Mouse (Mus musculus) midbrain, embryonic 13.5 days (tissue): ENCODE data around the gene Dct. TPM values are rescaled to one million over a fixed set of nuclear protein-coding genes. Genes with fewer than 3 reads are reported as not detected.
A peak's percentile ranks its signal among the peaks of the same experiment; 100 is the strongest.

Experiments used
- ATAC-seq: fragments of 200-750 bp; cut with Nextera tagmentation; 2 replicates; pipeline ENCODE4 v1.8.0; 2017; ENCODE audit warnings: mild to moderate bottlenecking, moderate TSS enrichment, moderate library complexity
- H3K27ac ChIP-seq: fragments of 300-500 bp; sonication (generic); 2 replicates; pipeline ENCODE4 v1.5.1; 2015; ENCODE audit warnings: inconsistent platforms, mild to moderate bottlenecking, moderate library complexity
- H3K27me3 ChIP-seq: fragments of 300-500 bp; sonication (generic); 2 replicates; pipeline ENCODE4 v1.6.1; 2015; ENCODE audit warnings: mild to moderate bottlenecking, inconsistent platforms
- H3K36me3 ChIP-seq: fragments of 300-500 bp; sonication (generic); 2 replicates; pipeline ENCODE4 v1.6.1; 2015; ENCODE audit warnings: mild to moderate bottlenecking, inconsistent platforms
- H3K4me1 ChIP-seq: fragments of 300-500 bp; sonication (generic); replicated peaks from 2 replicates; pipeline ENCODE4 v1.6.1; 2015; ENCODE audit warnings: inconsistent platforms
- H3K4me2 ChIP-seq: fragments of 300-500 bp; sonication (generic); replicated peaks from 2 replicates; pipeline ENCODE4 v1.6.1; 2015; ENCODE audit warnings: moderate library complexity, mild to moderate bottlenecking, inconsistent platforms
- H3K4me3 ChIP-seq: fragments of 300-500 bp; sonication (generic); replicated peaks from 2 replicates; pipeline ENCODE4 v1.5.1; 2015; ENCODE audit warnings: mild to moderate bottlenecking, inconsistent platforms
- H3K9ac ChIP-seq: fragments of 300-500 bp; sonication (generic); replicated peaks from 2 replicates; pipeline ENCODE4 v1.6.1; 2015; ENCODE audit warnings: mild to moderate bottlenecking, inconsistent platforms
- H3K9me3 ChIP-seq: fragments of 300-500 bp; sonication (generic); 2 replicates; pipeline ENCODE4 v1.6.1; 2016; ENCODE audit warnings: mild to moderate bottlenecking, inconsistent platforms
- WGBS: fragments of 180-500 bp; shearing (Covaris S2); methylation state at CpG from one replicate; pipeline ENCODE4 v1.1.7; 2015; 5-methylcytosine and 5-hydroxymethylcytosine counted together
- polyA plus RNA-seq: library from polyadenylated mRNA; unstranded; fragments of >200 nt; fragmentation: Nextera tagmentation; extraction: Ambion mirVana; gene quantifications from 2 replicates; pipeline ENCODE4 v1.2.1, GENCODE M21; 2015

Dct gene
- polyA plus RNA-seq, result 1.2 and 1.4 TPM in 2 replicates

- Histone ChIP-seq H3K4me3 (no peak within 1 kb of the TSS), H3K9ac (no peak within 1 kb of the TSS), H3K27me3 (peaks cover 73% of the 10 kb centered on the region), H3K9me3 (no peaks in the 10 kb centered on the region), H3K27ac (0 out of 2 replicates have a peak within 1 kb of the TSS, but pooled peaks have one; percentile 10), H3K4me1 (peaks cover 20% of the 10 kb centered on the region), H3K36me3 (no peaks in the 10 kb centered on the region), H3K4me2 (peak within 1 kb of the TSS; percentile 13)
- peak; percentile 90 for ATAC-seq
- WGBS, result 16% methylated on average over 12 of the region's 13 CpGs
These were observed at the start of gene Dct for GRCm38 (mm10) chr14:118051975-118052630. TSS of gene Dct (minus strand) at chr14:118052244.

- Histone ChIP-seq H3K4me1 (no peaks in the 10 kb centered on the region), H3K27ac (no peak overlapping the region), H3K4me3 (no peak overlapping the region), H3K27me3 (no peaks in the 10 kb centered on the region), H3K9me3 (no peaks in the 10 kb centered on the region), H3K36me3 (no peaks in the 10 kb centered on the region), H3K9ac (no peak overlapping the region), H3K4me2 (no peak overlapping the region)
- ATAC-seq, result no peak
- WGBS, result 89% methylated on average over 14 of the region's 14 CpGs
These were observed 49.4 kb upstream of the Dct start for GRCm38 (mm10) chr14:118101227-118101990.

GRCm38 (mm10) chr14:118098265-118098664, 46.2 kb upstream of the Dct start:
- Histone ChIP-seq H3K9me3 (no peaks in the 10 kb centered on the region), H3K9ac (no peak overlapping the region), H3K4me2 (no peak overlapping the region), H3K4me1 (no peaks in the 10 kb centered on the region), H3K4me3 (no peak overlapping the region), H3K36me3 (no peaks in the 10 kb centered on the region), H3K27ac (no peak overlapping the region), H3K27me3 (no peaks in the 10 kb centered on the region)
- no peak for ATAC-seq
- 80% methylated on average over 2 of the region's 2 CpGs for WGBS

DNA sequence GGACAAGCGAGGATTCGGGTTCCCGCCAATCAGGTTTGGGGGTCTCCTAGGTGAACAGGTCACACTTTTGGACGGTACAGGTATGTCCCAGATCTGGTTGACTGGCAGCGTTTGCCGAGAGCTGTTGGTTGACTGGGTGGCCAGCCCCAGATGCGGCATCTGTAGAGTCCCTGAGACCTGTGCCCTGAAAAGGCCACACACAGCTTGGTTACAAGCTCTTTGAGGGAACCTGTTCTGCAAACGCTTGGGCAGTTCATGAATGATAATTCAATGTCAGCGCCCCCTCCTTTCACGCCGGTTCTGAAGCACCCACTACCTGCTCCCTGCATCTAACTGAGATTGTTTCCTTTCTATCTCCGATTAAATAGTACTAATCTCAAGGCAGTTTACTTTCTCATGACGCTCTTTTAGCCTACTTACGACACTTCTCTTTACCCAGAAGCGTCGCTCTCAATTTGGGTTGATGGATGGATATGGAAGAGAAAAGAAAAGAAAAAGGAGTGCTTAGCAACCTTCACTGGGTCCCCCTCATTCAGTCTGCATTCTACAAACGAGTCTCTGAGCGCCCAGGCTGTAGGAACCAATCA, 37.9 kb upstream of the Dct start:
- WGBS, result under 1% methylated on average over 18 of the region's 18 CpGs
- no peaks in the 10 kb centered on the region for H3K9me3 ChIP-seq
- H3K4me3 ChIP-seq, result peak overlapping the region; percentile 64
- H3K9ac ChIP-seq, result peak overlapping the region; percentile 57
- H3K27me3 ChIP-seq, result no peaks in the 10 kb centered on the region
- ATAC-seq, result peak; percentile 69
- peaks cover 15% of the 10 kb centered on the region; the same call in 1 of the 2 replicates for H3K4me1 ChIP-seq
- peak overlapping the region; percentile 72 for H3K4me2 ChIP-seq
- no peak overlapping the region for H3K27ac ChIP-seq
- no peaks in the 10 kb centered on the region for H3K36me3 ChIP-seq

GRCm38 (mm10) chr14:118089215-118089805, 37.3 kb upstream of the Dct start:
- 1% methylated on average over 44 of the region's 44 CpGs for WGBS
- H3K9ac ChIP-seq, result peak overlapping the region; percentile 59
- ATAC-seq, result peak; percentile 79
- H3K27me3 ChIP-seq, result no peaks in the 10 kb centered on the region
- H3K4me2 ChIP-seq, result peak overlapping the region; percentile 72
- no peaks in the 10 kb centered on the region for H3K9me3 ChIP-seq
- no peaks in the 10 kb centered on the region for H3K36me3 ChIP-seq
- peaks cover 15% of the 10 kb centered on the region; the same call in 1 of the 2 replicates for H3K4me1 ChIP-seq
- H3K4me3 ChIP-seq, result peak overlapping the region; percentile 64
- no peak overlapping the region; the same call in 1 of the 2 replicates for H3K27ac ChIP-seq

DNA sequence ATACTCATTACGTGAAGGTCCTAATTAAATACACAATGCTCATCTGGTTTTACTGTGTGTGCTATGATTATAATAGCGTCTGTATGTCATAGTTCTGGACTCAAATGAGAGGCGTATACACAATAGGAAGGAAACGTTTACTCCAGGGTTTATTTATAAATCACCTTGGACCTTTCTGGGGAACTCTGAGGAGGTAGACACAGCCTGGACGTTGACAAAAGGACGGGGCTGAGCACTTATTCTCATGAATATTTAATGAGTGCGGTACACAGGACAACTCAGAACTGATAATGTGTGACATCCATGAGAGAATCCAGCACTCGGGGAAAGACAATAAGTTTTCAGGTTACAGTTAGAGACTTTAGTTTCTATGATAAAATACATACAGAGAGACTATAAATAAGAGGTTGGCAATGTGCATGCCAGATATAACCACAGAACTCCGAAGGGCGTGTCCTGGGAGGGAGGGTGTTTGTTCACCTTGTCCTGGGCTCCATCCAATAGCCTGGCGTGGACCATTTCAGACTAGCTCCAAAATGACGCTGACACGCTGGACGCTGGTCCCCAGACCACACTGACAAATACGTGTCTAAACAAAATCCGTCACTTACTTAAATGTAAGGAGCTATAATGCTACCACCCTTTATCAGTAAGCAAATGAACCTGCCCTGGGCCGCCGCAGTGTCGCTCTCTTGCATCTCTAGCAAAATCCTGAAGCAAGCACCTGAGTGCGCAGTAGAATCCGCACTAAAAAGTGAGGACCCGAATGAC, 36.6 kb upstream of the Dct start:
- 6% methylated on average over 22 of the region's 22 CpGs for WGBS
- Histone ChIP-seq H3K9ac (peak overlapping the region; percentile 59), H3K4me3 (peak overlapping the region; percentile 64), H3K27ac (no peak overlapping the region; the same call in 1 of the 2 replicates), H3K27me3 (no peaks in the 10 kb centered on the region), H3K36me3 (no peaks in the 10 kb centered on the region), H3K4me1 (peaks cover 15% of the 10 kb centered on the region; the same call in 1 of the 2 replicates), H3K4me2 (peak overlapping the region; percentile 72), H3K9me3 (no peaks in the 10 kb centered on the region)
- peak; percentile 67 for ATAC-seq

DNA sequence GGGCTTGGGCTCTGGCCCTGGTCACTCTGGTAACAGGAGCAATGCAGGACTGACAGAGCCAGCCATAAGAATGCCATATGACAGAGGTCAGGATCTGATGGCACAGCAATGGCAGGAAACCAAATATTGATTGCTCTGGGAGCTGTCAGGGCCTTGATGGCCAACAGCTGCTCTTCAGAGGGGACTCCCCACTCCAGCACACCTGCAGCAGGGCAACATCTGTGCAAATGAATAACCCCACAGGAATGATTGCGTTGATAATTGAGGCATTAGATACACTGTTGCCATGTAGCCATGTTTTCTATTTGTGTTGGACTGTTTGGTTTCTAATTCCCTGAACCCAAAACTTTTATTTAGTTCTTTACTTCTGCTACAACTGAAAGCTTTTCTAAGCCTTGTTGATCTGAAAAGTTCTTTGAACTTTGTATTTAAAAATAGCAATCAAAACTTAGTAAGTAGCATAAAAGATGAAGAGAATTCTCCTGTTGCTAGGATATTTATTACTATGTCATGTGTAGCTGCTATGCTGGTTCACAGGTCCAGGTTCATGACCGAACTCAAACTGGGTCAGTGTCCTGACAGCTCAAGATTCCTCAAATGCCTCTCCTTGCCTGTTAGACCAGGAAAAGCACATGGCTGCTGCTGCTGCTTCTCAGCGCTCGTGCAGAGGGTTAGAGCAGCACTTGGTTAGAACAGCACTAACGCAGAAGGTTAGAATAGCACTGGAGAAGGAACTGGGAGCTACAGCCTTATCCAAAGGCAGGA, 34.4 kb upstream of the Dct start:
- H3K27me3 ChIP-seq, result 0 out of 2 replicates have a peak, but pooled peaks cover 5% of the 10 kb centered on the region
- no peak for ATAC-seq
- 50% methylated on average over 5 of the region's 5 CpGs for WGBS
- H3K27ac ChIP-seq, result no peak overlapping the region
- H3K4me3 ChIP-seq, result no peak overlapping the region
- no peaks in the 10 kb centered on the region for H3K9me3 ChIP-seq
- H3K36me3 ChIP-seq, result no peaks in the 10 kb centered on the region
- peaks cover 15% of the 10 kb centered on the region; the same call in 1 of the 2 replicates for H3K4me1 ChIP-seq
- H3K9ac ChIP-seq, result no peak overlapping the region
- no peak overlapping the region for H3K4me2 ChIP-seq

GRCm38 (mm10) chr14:118083851-118084250, 31.8 kb upstream of the Dct start:
- Histone ChIP-seq H3K4me2 (no peak overlapping the region), H3K27ac (no peak overlapping the region), H3K4me3 (no peak overlapping the region), H3K9ac (no peak overlapping the region), H3K4me1 (peaks cover 13% of the 10 kb centered on the region), H3K9me3 (no peaks in the 10 kb centered on the region), H3K27me3 (0 out of 2 replicates have a peak, but pooled peaks cover 5% of the 10 kb centered on the region), H3K36me3 (no peaks in the 10 kb centered on the region)
- ATAC-seq, result no peak
- 85% methylated on average over 6 of the region's 6 CpGs for WGBS

DNA sequence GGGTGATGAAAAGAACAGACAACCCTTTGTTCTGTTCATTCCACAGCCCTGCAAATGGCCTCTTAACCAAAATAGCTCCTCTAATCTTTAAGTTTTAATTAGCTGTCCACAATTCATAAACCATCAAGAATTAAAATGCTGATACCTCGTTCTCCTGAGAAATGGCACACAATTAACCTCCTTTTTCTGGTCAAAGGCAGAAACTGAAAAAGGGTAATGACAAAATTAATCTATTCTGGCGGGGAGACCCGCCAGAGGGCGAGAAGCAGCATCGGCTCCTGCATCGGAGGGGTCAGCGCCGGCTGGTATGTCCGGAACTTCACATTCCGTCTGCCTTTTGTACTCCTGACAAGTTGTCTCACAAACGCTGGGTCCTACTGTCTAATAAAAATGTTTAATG, 28.6 kb upstream of the Dct start:
- ATAC-seq, result no peak
- H3K4me2 ChIP-seq, result no peak overlapping the region
- H3K27me3 ChIP-seq, result 0 out of 2 replicates have a peak, but pooled peaks cover 5% of the 10 kb centered on the region

DNA sequence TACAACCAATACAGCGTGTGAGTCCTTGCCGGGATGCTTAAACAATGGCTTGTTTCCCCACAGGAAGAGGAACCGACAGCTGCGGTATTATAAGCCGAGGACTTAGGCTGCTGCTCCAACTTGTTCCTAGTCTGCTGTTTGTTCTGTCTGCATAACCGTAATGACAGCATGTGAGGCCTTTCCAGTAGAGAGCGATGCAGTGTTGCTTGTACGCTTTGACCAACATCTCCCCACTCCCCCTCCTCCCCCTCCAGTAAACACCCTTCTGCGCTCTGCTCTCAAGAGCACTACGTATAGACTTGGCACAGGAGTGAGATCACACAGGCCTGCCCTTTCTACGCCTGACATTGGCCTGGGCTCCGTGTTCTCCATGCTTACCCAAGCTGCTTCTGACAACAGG, 18.1 kb upstream of the Dct start:
- Histone ChIP-seq H3K27ac (no peak overlapping the region), H3K36me3 (no peaks in the 10 kb centered on the region), H3K4me3 (no peak overlapping the region), H3K9me3 (no peaks in the 10 kb centered on the region), H3K27me3 (no peaks in the 10 kb centered on the region), H3K4me1 (no peaks in the 10 kb centered on the region), H3K4me2 (no peak overlapping the region), H3K9ac (no peak overlapping the region)
- no peak for ATAC-seq
- 77% methylated on average over 12 of the region's 12 CpGs for WGBS

More for the DNA sequence above, 28.6 kb upstream of the Dct start:
- Histone ChIP-seq H3K4me3 (no peak overlapping the region), H3K9ac (no peak overlapping the region), H3K27ac (no peak overlapping the region), H3K4me1 (peaks cover 7% of the 10 kb centered on the region; the same call in 1 of the 2 replicates), H3K36me3 (no peaks in the 10 kb centered on the region), H3K9me3 (no peaks in the 10 kb centered on the region)
- WGBS, result 39% methylated on average over 11 of the region's 11 CpGs
